Mouse (Mus musculus): ENCODE measurements around the gene Rcl1.

Rcl1 gene

DNA sequence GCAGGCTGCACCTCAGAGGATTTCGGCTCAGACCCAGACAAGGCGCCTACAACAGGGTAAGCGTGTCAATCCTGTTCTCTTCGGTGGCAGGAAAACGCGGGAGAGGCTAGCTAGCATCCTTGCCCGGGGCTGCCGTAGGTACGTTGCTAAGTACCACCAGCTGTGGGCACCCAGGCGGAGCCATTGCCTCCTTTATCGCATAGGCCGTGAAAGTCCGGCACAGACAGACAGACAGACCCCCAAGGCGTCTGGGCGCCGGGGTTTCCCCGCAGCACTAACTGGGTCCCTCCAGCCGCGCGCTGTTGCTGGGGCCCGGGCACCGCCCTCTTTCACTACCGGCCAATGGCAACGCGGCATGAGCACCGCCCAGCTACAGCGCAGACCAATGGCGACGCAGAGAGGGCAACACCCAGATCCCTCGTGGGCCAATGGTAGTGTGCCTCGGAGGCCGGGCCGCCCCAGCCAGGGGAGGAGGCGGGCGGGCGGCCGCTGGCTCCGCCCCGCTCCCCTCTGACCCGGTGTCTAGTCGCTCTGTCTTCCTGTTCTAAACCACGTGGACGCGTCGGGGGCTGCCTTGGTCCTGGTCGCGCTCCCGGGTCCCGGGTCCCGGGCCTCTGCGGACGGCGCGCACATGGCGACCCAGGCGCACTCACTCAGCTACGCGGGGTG is at the start of gene Rcl1:
Rcl1 (plus strand) TSS at position 502 of the 669 bp plus-strand sequence.
- peak; percentile 96 to 97 for DNase-seq

GRCm38 (mm10) chr19:29052786-29053185 is 48.4 kb upstream of the Rcl1 start:
- DNase-seq: no peak

GRCm38 (mm10) chr19:29054594-29054993 is 46.6 kb upstream of the Rcl1 start:
- no peak for DNase-seq

GRCm38 (mm10) chr19:29055469-29055868 is 45.7 kb upstream of the Rcl1 start:
- peak; percentile 26 to 33 for DNase-seq

- no peak for DNase-seq
Measured at GRCm38 (mm10) chr19:29058741-29059140, 42.4 kb upstream of the Rcl1 start.

- DNase-seq: no peak
Measured at GRCm38 (mm10) chr19:29059688-29060087, 41.5 kb upstream of the Rcl1 start.

- no peak for DNase-seq
Measured at GRCm38 (mm10) chr19:29060299-29060698, 40.9 kb upstream of the Rcl1 start.

- no peak for DNase-seq
Measured at GRCm38 (mm10) chr19:29063009-29063408, 38.2 kb upstream of the Rcl1 start.

- DNase-seq: peak; percentile 95 to 99
Measured at GRCm38 (mm10) chr19:29063577-29064363, 37.4 kb upstream of the Rcl1 start.

DNA sequence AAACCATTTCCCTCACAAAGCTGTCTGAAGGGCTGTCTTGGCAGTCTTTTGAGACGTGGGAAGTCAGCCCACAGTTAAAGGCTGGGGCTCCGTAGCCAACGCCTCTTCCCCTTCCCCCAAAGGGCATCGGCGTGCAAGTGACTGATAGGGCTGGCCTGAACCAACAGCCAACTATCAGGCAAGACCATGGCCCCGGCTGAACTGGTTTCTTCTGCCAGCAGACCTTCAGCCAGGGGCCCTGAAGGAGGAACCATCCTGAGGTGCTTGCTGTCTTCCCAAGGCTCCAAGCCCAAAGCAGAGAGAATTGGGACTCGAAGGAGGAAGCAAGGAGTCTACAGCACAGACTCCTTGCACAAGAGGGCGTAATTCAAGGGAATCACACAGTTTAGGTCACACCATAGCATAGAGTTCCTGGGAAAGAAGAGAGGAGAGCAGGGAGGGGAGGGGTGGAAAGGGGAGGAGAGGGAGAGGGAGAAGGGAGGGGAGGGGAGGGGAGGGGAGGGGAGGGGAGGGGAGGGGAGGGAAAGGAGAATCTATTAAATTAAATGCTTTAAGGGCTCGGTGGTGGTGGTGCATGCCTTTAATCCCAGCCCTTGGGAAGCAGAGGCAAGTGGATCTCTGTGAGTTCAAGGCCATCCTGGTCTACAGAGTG is 36.6 kb upstream of the Rcl1 start:
- DNase-seq: peak in 1 of 2 experiments; percentile 25

- peak; percentile 86 to 92 for DNase-seq
Measured at GRCm38 (mm10) chr19:29066981-29067471, 34.1 kb upstream of the Rcl1 start.

DNA sequence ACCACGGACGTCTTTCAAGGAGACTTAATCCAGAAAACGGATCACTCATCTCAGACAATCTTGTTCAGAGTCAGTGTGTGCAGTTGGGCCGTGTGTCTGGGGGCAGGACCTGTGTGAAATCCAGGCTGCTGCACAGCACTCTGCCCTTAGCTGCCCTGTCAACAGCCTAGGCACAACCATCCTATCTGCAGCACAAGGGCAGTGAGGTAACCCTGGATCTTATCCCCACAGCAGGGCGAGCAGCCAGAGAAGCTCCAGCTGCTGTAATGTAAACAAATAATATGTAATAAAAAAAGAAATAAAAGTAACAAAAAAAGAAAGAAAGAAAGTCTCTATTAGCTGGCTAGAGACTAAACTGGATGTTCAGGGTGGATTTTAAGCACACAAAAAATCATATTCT is 32.0 kb upstream of the Rcl1 start:
- DNase-seq: no peak

- DNase-seq: peak; percentile 46 to 80
Measured at GRCm38 (mm10) chr19:29074802-29075201, 26.4 kb upstream of the Rcl1 start.

- no peak for DNase-seq
Measured at GRCm38 (mm10) chr19:29088628-29089027, 12.5 kb upstream of the Rcl1 start.

DNA sequence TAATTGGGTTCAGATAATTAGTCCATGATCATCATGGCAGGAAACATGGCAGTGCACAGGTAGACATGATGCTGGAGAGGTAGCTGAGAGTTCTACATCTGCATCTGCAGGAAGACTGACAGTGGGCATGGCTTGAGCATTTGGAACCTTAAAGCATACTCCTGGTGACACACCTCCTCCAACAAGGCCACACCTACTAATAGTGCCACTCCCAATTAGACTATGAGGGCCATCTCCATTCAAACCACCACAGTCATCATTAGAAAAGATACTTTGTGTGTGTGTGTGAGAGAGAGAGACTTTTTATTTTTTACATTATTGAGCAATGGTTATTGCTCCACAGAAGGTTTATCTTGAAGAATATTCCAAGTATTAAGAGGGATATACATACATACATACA is 9.0 kb upstream of the Rcl1 start:
- no peak for DNase-seq

DNA sequence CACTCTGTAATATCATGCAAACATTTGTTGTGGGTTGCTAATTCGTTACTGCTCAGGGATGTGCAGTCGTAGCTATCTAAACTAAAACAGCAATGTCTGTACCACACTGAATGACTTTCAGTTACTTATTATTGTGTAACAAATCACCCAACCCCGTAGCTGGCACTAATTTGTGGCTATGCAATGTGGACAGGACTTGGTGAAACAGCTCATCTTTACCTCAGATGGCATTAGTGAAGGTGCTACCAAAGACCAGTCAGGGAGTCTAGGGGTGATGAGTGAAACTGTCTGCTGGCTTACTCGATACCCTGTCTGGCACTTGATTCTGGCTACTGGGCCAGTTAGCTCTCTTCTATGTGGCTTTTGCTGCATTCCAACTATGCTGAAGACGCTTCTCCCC is 2.1 kb upstream of the Rcl1 start:
- no peak for DNase-seq

- no peak for DNase-seq
Measured at GRCm38 (mm10) chr19:29099596-29099995, 1.6 kb upstream of the Rcl1 start.

- no peak for DNase-seq
Measured at GRCm38 (mm10) chr19:29100261-29100660, 914 bp upstream of the Rcl1 start.

GRCm38 (mm10) chr19:29101591-29101990 is 416 bp downstream of the Rcl1 start:
- no peak for DNase-seq

GRCm38 (mm10) chr19:29102098-29102497 is 923 bp downstream of the Rcl1 start:
- no peak for DNase-seq

GRCm38 (mm10) chr19:29105816-29106215 is 4.6 kb downstream of the Rcl1 start:
- DNase-seq: no peak

DNA sequence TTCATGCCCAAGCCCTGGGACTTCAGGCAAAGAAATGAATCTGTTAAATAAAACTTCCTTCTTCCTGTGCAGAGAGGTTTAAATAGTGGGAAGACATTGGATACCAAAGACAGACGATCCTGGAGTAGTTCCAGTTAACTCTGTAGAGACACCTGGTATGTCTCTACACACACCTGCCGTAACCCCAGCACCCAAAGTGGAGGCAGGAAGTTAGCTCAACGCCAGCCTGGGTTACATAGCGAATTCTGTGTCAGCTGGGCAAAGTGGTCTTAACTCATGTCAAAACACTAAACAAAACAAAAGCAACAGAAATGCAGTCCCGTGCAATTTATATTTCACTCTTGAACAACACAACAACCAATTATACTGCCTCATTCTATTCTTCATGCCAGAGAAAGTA is 5.1 kb downstream of the Rcl1 start:
- DNase-seq: no peak

GRCm38 (mm10) chr19:29112662-29113061 is 11.5 kb downstream of the Rcl1 start:
- DNase-seq: peak; percentile 79 to 87
